Mouse (Mus musculus) limb, embryonic 15.5 days (tissue): ENCODE data around the gene Arhgdia. TPM values are rescaled to one million over a fixed set of nuclear protein-coding genes. Genes with fewer than 3 reads are reported as not detected.

Experiments used
- ATAC-seq: fragments of 200-750 bp; cut with Nextera tagmentation; 2 replicates; pipeline ENCODE4 v1.8.0; 2017; ENCODE audit warnings: low read depth, moderate TSS enrichment; ENCODE audit not compliant: insufficient number of reproducible peaks, low FRiP score, low TSS enrichment
- H3K27ac ChIP-seq: fragments of 300-500 bp; sonication (generic); 2 replicates; pipeline ENCODE4 v1.5.1; 2015; ENCODE audit warnings: moderate library complexity, mild to moderate bottlenecking, inconsistent platforms
- H3K27me3 ChIP-seq: fragments of 300-500 bp; sonication (generic); 2 replicates; pipeline ENCODE4 v1.6.1; 2015; ENCODE audit warnings: inconsistent platforms
- H3K36me3 ChIP-seq: fragments of 300-500 bp; sonication (generic); 2 replicates; pipeline ENCODE4 v1.6.1; 2015; ENCODE audit warnings: inconsistent platforms
- H3K4me1 ChIP-seq: fragments of 300-500 bp; sonication (generic); 2 replicates; pipeline ENCODE4 v1.6.1; 2015; ENCODE audit warnings: inconsistent platforms
- H3K4me2 ChIP-seq: fragments of 300-500 bp; sonication (generic); 2 replicates; pipeline ENCODE4 v1.6.1; 2015; ENCODE audit warnings: mild to moderate bottlenecking, inconsistent platforms
- H3K4me3 ChIP-seq: fragments of 300-500 bp; sonication (generic); 2 replicates; pipeline ENCODE4 v1.5.1; 2015; ENCODE audit warnings: mild to moderate bottlenecking, inconsistent platforms
- H3K9ac ChIP-seq: fragments of 300-500 bp; sonication (generic); 2 replicates; pipeline ENCODE4 v1.6.1; 2015; ENCODE audit warnings: inconsistent platforms
- H3K9me3 ChIP-seq: fragments of 300-500 bp; sonication (generic); 2 replicates; pipeline ENCODE4 v1.6.1; 2016; ENCODE audit warnings: inconsistent platforms
- WGBS: fragments of 180-500 bp; shearing (Covaris S2); methylation state at CpG from one replicate; pipeline ENCODE4 v1.1.7; 2015; 5-methylcytosine and 5-hydroxymethylcytosine counted together
- polyA plus RNA-seq: library from polyadenylated mRNA; unstranded; fragments of >200 nt; fragmentation: Nextera tagmentation; extraction: Ambion mirVana; gene quantifications from 2 replicates; pipeline ENCODE4 v1.2.1, GENCODE M21; 2015

Gene Arhgdia
- polyA plus RNA-seq, 1 experiment from 2014 or later: 581 TPM

GRCm38 (mm10) chr11:120542376-120542775 is 39.0 kb downstream of the Arhgdia start:
- WGBS: 79% methylated on average over 6 of the region's 6 CpGs
- H3K4me3 ChIP-seq: no peak overlapping the region
- H3K4me1 ChIP-seq: peaks cover 21% of the 10 kb centered on the region

GRCm38 (mm10) chr11:120541907-120542306 is 39.5 kb downstream of the Arhgdia start:
- no peak for ATAC-seq

More at GRCm38 (mm10) chr11:120542376-120542775, 39.0 kb downstream of the Arhgdia start:
- peaks cover 45% of the 10 kb centered on the region for H3K36me3 ChIP-seq
- H3K27me3 ChIP-seq: no peaks in the 10 kb centered on the region
- ATAC-seq: no peak
- H3K9ac ChIP-seq: no peak overlapping the region
- no peak overlapping the region for H3K4me2 ChIP-seq
- no peak overlapping the region for H3K27ac ChIP-seq
- H3K9me3 ChIP-seq: no peaks in the 10 kb centered on the region

GRCm38 (mm10) chr11:120539285-120540014 is 42.0 kb downstream of the Arhgdia start:
- no peak for ATAC-seq
- H3K9me3 ChIP-seq: no peaks in the 10 kb centered on the region
- 22% methylated on average over 10 of the region's 10 CpGs for WGBS
- H3K4me3 ChIP-seq: no peak overlapping the region
- peak overlapping the region; percentile 60 for H3K27ac ChIP-seq
- no peak overlapping the region for H3K9ac ChIP-seq
- peaks cover 2% of the 10 kb centered on the region for H3K27me3 ChIP-seq
- no peak overlapping the region for H3K4me2 ChIP-seq
- peaks cover 23% of the 10 kb centered on the region for H3K4me1 ChIP-seq
- peaks cover 27% of the 10 kb centered on the region for H3K36me3 ChIP-seq

More at GRCm38 (mm10) chr11:120541907-120542306, 39.5 kb downstream of the Arhgdia start:
- Histone ChIP-seq H3K4me1 (peaks cover 21% of the 10 kb centered on the region), H3K36me3 (peaks cover 45% of the 10 kb centered on the region), H3K9me3 (no peaks in the 10 kb centered on the region), H3K4me3 (no peak overlapping the region), H3K27ac (no peak overlapping the region), H3K4me2 (no peak overlapping the region), H3K9ac (no peak overlapping the region), H3K27me3 (no peaks in the 10 kb centered on the region)
- WGBS: 47% methylated on average over 4 of the region's 4 CpGs

- no peak overlapping the region for H3K9ac ChIP-seq
- peaks cover 23% of the 10 kb centered on the region for H3K4me1 ChIP-seq
- H3K4me2 ChIP-seq: no peak overlapping the region
- 55% methylated on average over 8 of the region's 8 CpGs for WGBS
- H3K27me3 ChIP-seq: peaks cover 7% of the 10 kb centered on the region
- no peak overlapping the region for H3K4me3 ChIP-seq
- peaks cover 21% of the 10 kb centered on the region for H3K36me3 ChIP-seq
- H3K27ac ChIP-seq: peak overlapping the region; percentile 60; the same call in 1 of the 2 replicates
- ATAC-seq: no peak
- H3K9me3 ChIP-seq: no peaks in the 10 kb centered on the region
Measured at GRCm38 (mm10) chr11:120538955-120539284, 42.5 kb downstream of the Arhgdia start.

DNA sequence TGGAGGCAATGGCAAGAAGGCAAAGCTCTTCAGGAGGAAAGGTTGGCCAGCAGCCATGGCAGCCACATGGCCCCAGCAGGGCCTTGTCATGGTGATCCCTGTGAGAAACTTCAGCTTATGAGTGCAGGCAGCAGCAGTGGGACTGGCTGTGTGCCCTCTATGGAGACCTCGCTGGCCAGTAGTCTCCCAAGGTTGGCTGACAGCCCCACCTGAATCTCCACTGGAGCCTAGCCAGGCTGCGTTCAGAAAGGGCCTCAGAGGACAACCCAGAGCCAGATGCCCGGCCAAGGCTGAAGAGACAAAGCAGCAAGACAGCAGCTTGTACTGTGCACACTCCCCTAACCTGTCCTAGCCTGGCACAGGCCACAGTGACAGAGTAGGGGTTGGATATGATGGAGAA is 42.9 kb downstream of the Arhgdia start:
- Histone ChIP-seq H3K9me3 (no peaks in the 10 kb centered on the region), H3K4me3 (no peak overlapping the region), H3K4me1 (peaks cover 23% of the 10 kb centered on the region), H3K9ac (no peak overlapping the region), H3K27ac (peak overlapping the region; percentile 60), H3K27me3 (peaks cover 11% of the 10 kb centered on the region), H3K36me3 (peaks cover 17% of the 10 kb centered on the region), H3K4me2 (no peak overlapping the region)
- ATAC-seq: no peak
- 55% methylated on average over 3 of the region's 3 CpGs for WGBS

DNA sequence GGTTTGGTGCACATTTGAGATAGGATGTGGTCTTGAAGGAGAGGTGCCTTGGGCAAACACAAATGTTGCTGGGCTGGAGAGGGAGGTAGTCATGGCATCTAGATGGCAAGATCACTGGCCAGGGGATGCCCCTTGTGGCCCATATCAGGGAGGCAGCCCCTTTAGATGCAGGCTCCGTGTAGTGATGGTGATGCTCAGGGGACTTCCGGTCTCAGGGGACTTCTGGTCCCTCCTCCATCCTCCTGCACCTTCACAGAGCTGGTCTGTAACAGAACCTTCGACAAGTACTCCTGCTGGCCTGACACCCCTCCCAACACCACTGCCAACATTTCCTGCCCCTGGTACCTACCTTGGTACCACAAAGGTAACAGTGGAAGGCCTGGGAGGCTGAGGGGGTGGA is 45.6 kb downstream of the Arhgdia start:
- Histone ChIP-seq H3K36me3 (no peaks in the 10 kb centered on the region), H3K4me3 (no peak overlapping the region), H3K27me3 (peaks cover 36% of the 10 kb centered on the region), H3K27ac (no peak overlapping the region), H3K4me2 (no peak overlapping the region), H3K9ac (no peak overlapping the region), H3K4me1 (peaks cover 30% of the 10 kb centered on the region), H3K9me3 (no peaks in the 10 kb centered on the region)
- WGBS: 79% methylated on average over 3 of the region's 3 CpGs
- no peak for ATAC-seq

DNA sequence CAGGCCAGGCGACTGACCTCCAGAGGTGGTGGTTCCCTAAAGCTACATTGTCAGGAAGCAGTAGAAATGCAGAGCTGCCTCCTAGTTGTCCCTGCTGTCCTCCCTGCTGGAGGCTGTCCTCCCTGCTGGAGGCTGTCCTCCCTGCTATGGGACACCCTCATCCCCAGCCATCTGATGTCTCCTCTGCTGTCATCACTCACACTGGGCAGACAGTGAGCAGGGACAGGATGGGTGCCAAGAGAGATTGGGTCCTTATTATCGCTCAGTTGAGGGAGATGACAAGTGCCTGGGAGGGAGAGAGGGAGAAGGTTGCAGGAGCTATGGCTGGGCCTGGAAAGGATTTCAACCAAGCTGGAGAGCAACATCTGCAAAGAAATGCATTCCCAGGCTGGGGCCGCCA is 46.3 kb downstream of the Arhgdia start:
- ATAC-seq: no peak
- peaks cover 35% of the 10 kb centered on the region for H3K4me1 ChIP-seq
- H3K27ac ChIP-seq: peak overlapping the region; percentile 22; the same call in 1 of the 2 replicates
- no peak overlapping the region for H3K4me3 ChIP-seq
- H3K36me3 ChIP-seq: no peaks in the 10 kb centered on the region
- H3K4me2 ChIP-seq: no peak overlapping the region
- no peak overlapping the region for H3K9ac ChIP-seq
- 68% methylated on average over 3 of the region's 3 CpGs for WGBS
- no peaks in the 10 kb centered on the region for H3K9me3 ChIP-seq
- H3K27me3 ChIP-seq: peaks cover 43% of the 10 kb centered on the region

GRCm38 (mm10) chr11:120534093-120534492 is 47.3 kb downstream of the Arhgdia start:
- no peaks in the 10 kb centered on the region for H3K36me3 ChIP-seq
- peaks cover 25% of the 10 kb centered on the region for H3K4me1 ChIP-seq
- peaks cover 53% of the 10 kb centered on the region for H3K27me3 ChIP-seq
- no peak overlapping the region for H3K27ac ChIP-seq
- H3K9me3 ChIP-seq: no peaks in the 10 kb centered on the region
- 79% methylated on average over 8 of the region's 8 CpGs for WGBS
- no peak for ATAC-seq
- H3K4me2 ChIP-seq: no peak overlapping the region
- H3K9ac ChIP-seq: no peak overlapping the region
- no peak overlapping the region for H3K4me3 ChIP-seq

DNA sequence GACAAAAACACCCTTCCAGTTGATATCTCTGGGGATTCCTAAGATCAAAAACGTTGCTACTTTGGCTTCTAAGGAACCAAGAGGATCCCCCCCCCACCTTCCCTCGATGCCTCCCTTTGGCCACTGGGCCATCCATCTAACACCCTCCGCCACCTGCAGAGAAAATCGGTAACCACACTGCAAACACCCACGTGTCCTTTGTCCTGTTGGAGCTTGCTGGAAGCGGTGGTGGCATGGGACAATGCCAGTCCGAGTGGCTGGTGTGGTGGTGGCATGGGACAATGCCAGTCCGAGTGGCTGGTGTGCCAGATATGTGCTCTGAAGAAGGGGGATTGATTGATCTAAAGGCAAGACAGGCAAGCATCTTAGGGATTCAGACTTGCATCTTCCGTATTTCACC is 49.8 kb downstream of the Arhgdia start:
- WGBS: 28% methylated on average over 9 of the region's 9 CpGs
- H3K27ac ChIP-seq: no peak overlapping the region
- H3K4me2 ChIP-seq: no peak overlapping the region
- H3K27me3 ChIP-seq: peaks cover 71% of the 10 kb centered on the region
- H3K9me3 ChIP-seq: no peaks in the 10 kb centered on the region
- ATAC-seq: no peak
- no peak overlapping the region for H3K9ac ChIP-seq
- H3K4me3 ChIP-seq: no peak overlapping the region
- H3K4me1 ChIP-seq: peaks cover 15% of the 10 kb centered on the region
- no peaks in the 10 kb centered on the region for H3K36me3 ChIP-seq

- ATAC-seq: 0 out of 2 replicates have a peak, but pooled peaks have one; percentile 42
- H3K36me3 ChIP-seq: no peaks in the 10 kb centered on the region
- WGBS: 8% methylated on average over 60 of the region's 62 CpGs
- H3K27ac ChIP-seq: no peak within 1 kb of the TSS
- no peaks in the 10 kb centered on the region for H3K9me3 ChIP-seq
- peak within 1 kb of the TSS; percentile 90 for H3K4me2 ChIP-seq
- peak within 1 kb of the TSS; percentile 47 for H3K4me3 ChIP-seq
- peaks cover 14% of the 10 kb centered on the region for H3K4me1 ChIP-seq
- H3K27me3 ChIP-seq: peaks cover 71% of the 10 kb centered on the region
- H3K9ac ChIP-seq: peak within 1 kb of the TSS; percentile 35; the same call in 1 of the 2 replicates
Measured at GRCm38 (mm10) chr11:120530085-120530964, 51.1 kb downstream of the Arhgdia start, which contains the start of gene Gcgr. TSS of gene Gcgr (plus strand) at chr11:120530699.

GRCm38 (mm10) chr11:120528903-120529302 is 52.5 kb downstream of the Arhgdia start:
- no peaks in the 10 kb centered on the region for H3K9me3 ChIP-seq
- no peaks in the 10 kb centered on the region for H3K36me3 ChIP-seq
- H3K9ac ChIP-seq: no peak overlapping the region
- no peak overlapping the region for H3K27ac ChIP-seq
- peaks cover 64% of the 10 kb centered on the region for H3K27me3 ChIP-seq
- ATAC-seq: no peak
- 61% methylated on average over 4 of the region's 4 CpGs for WGBS
- no peak overlapping the region for H3K4me3 ChIP-seq
- peaks cover 12% of the 10 kb centered on the region for H3K4me1 ChIP-seq
- H3K4me2 ChIP-seq: no peak overlapping the region
